Mouse (Mus musculus): ENCODE data around the gene Nt5c2. TPM values are rescaled to one million over a fixed set of nuclear protein-coding genes. Genes with fewer than 3 reads are reported as not detected.

The Nt5c2 gene
- polyA plus RNA-seq, 1 experiment = 10.2 TPM

- TF ChIP-seq CTCF (IDR thresholded peaks at IDR 0.05; ENCODE audit: extremely low read depth, insufficient read depth, insufficient read length, insufficient replicate concordance) (peak; percentile 77; the same call in 1 of the 2 replicates), POLR2A (IDR thresholded peaks at IDR 0.05; ENCODE audit: low read depth, low read length) (no peak)
- peak in 1 of 2 experiments; percentile 78 for DNase-seq (ENCODE audit: low read depth in 1 of 2, low spot score in 2 of 2)
- Histone ChIP-seq H3K4me1 (ENCODE audit: control insufficient read depth, insufficient read depth, insufficient read length) (no peaks in the 10 kb centered on the region), H3K27me3 (ENCODE audit: control insufficient read depth, insufficient read depth, low read length) (no peaks in the 10 kb centered on the region), H3K36me3 (ENCODE audit: control insufficient read depth, insufficient read depth, low read length) (no peaks in the 10 kb centered on the region), H3K27ac (ENCODE audit: insufficient read depth, low read length) (no peak overlapping the region), H3K4me3 (ENCODE audit: extremely low read depth, insufficient read depth, insufficient read length) (no peak overlapping the region)
- WGBS = 32% methylated on average over 12 of the region's 12 CpGs
These were observed 139.2 kb downstream of the Nt5c2 start for GRCm38 (mm10) chr19:46875790-46876189.

- 87% methylated on average over 3 of the region's 3 CpGs for WGBS
- no peaks in the 10 kb centered on the region for H3K27me3 ChIP-seq (ENCODE audit: control insufficient read depth, insufficient read depth, low read length)
- H3K4me3 ChIP-seq (ENCODE audit: extremely low read depth, insufficient read depth, insufficient read length) = no peak overlapping the region
- H3K36me3 ChIP-seq (ENCODE audit: control insufficient read depth, insufficient read depth, low read length) = no peaks in the 10 kb centered on the region
- no peak overlapping the region for H3K27ac ChIP-seq (ENCODE audit: insufficient read depth, low read length)
- DNase-seq (ENCODE audit: low read depth in 1 of 2, low spot score in 2 of 2) = no peak
- peaks cover 2% of the 10 kb centered on the region; the same call in 1 of the 2 replicates for H3K4me1 ChIP-seq (ENCODE audit: control insufficient read depth, insufficient read depth, insufficient read length)
- TF ChIP-seq POLR2A (IDR thresholded peaks at IDR 0.05; ENCODE audit: low read depth, low read length) = no peak
- no peak for TF ChIP-seq CTCF (IDR thresholded peaks at IDR 0.05; ENCODE audit: extremely low read depth, insufficient read depth, insufficient read length, insufficient replicate concordance)
These were observed 141.0 kb downstream of the Nt5c2 start for GRCm38 (mm10) chr19:46873924-46874323.

- Histone ChIP-seq H3K4me3 (ENCODE audit: extremely low read depth, insufficient read depth, insufficient read length) (no peak overlapping the region), H3K4me1 (ENCODE audit: control insufficient read depth, insufficient read depth, insufficient read length) (peaks cover 2% of the 10 kb centered on the region; the same call in 1 of the 2 replicates)
- no peak for TF ChIP-seq CTCF (IDR thresholded peaks at IDR 0.05; ENCODE audit: extremely low read depth, insufficient read depth, insufficient read length, insufficient replicate concordance)
- TF ChIP-seq POLR2A (IDR thresholded peaks at IDR 0.05; ENCODE audit: low read depth, low read length) = no peak
These were observed 143.3 kb downstream of the Nt5c2 start for GRCm38 (mm10) chr19:46871651-46872050.

GRCm38 (mm10) chr19:46871096-46871495, 143.9 kb downstream of the Nt5c2 start:
- peaks cover 2% of the 10 kb centered on the region; the same call in 1 of the 2 replicates for H3K4me1 ChIP-seq (ENCODE audit: control insufficient read depth, insufficient read depth, insufficient read length)
- DNase-seq (ENCODE audit: low read depth in 1 of 2, low spot score in 2 of 2) = no peak
- no peak overlapping the region for H3K4me3 ChIP-seq (ENCODE audit: extremely low read depth, insufficient read depth, insufficient read length)
- no peaks in the 10 kb centered on the region for H3K27me3 ChIP-seq (ENCODE audit: control insufficient read depth, insufficient read depth, low read length)
- H3K36me3 ChIP-seq (ENCODE audit: control insufficient read depth, insufficient read depth, low read length) = no peaks in the 10 kb centered on the region
- TF ChIP-seq POLR2A (IDR thresholded peaks at IDR 0.05; ENCODE audit: low read depth, low read length) (no peak), CTCF (IDR thresholded peaks at IDR 0.05; ENCODE audit: extremely low read depth, insufficient read depth, insufficient read length, insufficient replicate concordance) (no peak)
- H3K27ac ChIP-seq (ENCODE audit: insufficient read depth, low read length) = no peak overlapping the region
- WGBS = 91% methylated on average over 4 of the region's 4 CpGs

More at GRCm38 (mm10) chr19:46871651-46872050, 143.3 kb downstream of the Nt5c2 start:
- Histone ChIP-seq H3K27ac (ENCODE audit: insufficient read depth, low read length) (no peak overlapping the region), H3K27me3 (ENCODE audit: control insufficient read depth, insufficient read depth, low read length) (no peaks in the 10 kb centered on the region), H3K36me3 (ENCODE audit: control insufficient read depth, insufficient read depth, low read length) (no peaks in the 10 kb centered on the region)
- WGBS = 86% methylated on average over 7 of the region's 7 CpGs
- DNase-seq (ENCODE audit: low read depth in 1 of 2, low spot score in 2 of 2) = no peak

- Histone ChIP-seq H3K4me3 (ENCODE audit: extremely low read depth, insufficient read depth, insufficient read length) (no peak overlapping the region), H3K4me1 (ENCODE audit: control insufficient read depth, insufficient read depth, insufficient read length) (peaks cover 2% of the 10 kb centered on the region; the same call in 1 of the 2 replicates), H3K36me3 (ENCODE audit: control insufficient read depth, insufficient read depth, low read length) (no peaks in the 10 kb centered on the region), H3K27me3 (ENCODE audit: control insufficient read depth, insufficient read depth, low read length) (no peaks in the 10 kb centered on the region), H3K27ac (ENCODE audit: insufficient read depth, low read length) (no peak overlapping the region)
- TF ChIP-seq CTCF (IDR thresholded peaks at IDR 0.05; ENCODE audit: extremely low read depth, insufficient read depth, insufficient read length, insufficient replicate concordance) (peak; percentile 81; the same call in 1 of the 2 replicates), POLR2A (IDR thresholded peaks at IDR 0.05; ENCODE audit: low read depth, low read length) (no peak)
- 6% methylated on average over 6 of the region's 6 CpGs for WGBS
- DNase-seq (ENCODE audit: low read depth in 1 of 2, low spot score in 2 of 2) = peak; percentile 61 to 75
These were observed 145.4 kb downstream of the Nt5c2 start for GRCm38 (mm10) chr19:46869526-46869925.

- Histone ChIP-seq H3K36me3 (ENCODE audit: control insufficient read depth, insufficient read depth, low read length) (no peaks in the 10 kb centered on the region), H3K4me1 (ENCODE audit: control insufficient read depth, insufficient read depth, insufficient read length) (peaks cover 2% of the 10 kb centered on the region; the same call in 1 of the 2 replicates), H3K4me3 (ENCODE audit: extremely low read depth, insufficient read depth, insufficient read length) (no peak overlapping the region), H3K27ac (ENCODE audit: insufficient read depth, low read length) (no peak overlapping the region), H3K27me3 (ENCODE audit: control insufficient read depth, insufficient read depth, low read length) (no peaks in the 10 kb centered on the region)
- WGBS = 26% methylated on average over 11 of the region's 11 CpGs
- DNase-seq (ENCODE audit: low read depth in 1 of 2, low spot score in 2 of 2) = no peak
- TF ChIP-seq POLR2A (IDR thresholded peaks at IDR 0.05; ENCODE audit: low read depth, low read length) = no peak
- TF ChIP-seq CTCF (IDR thresholded peaks at IDR 0.05; ENCODE audit: extremely low read depth, insufficient read depth, insufficient read length, insufficient replicate concordance) = no peak
These were observed 145.9 kb downstream of the Nt5c2 start for GRCm38 (mm10) chr19:46869049-46869448.

- Histone ChIP-seq H3K4me1 (ENCODE audit: control insufficient read depth, insufficient read depth, insufficient read length) (peaks cover 2% of the 10 kb centered on the region; the same call in 1 of the 2 replicates), H3K4me3 (ENCODE audit: extremely low read depth, insufficient read depth, insufficient read length) (no peak overlapping the region), H3K27ac (ENCODE audit: insufficient read depth, low read length) (no peak overlapping the region), H3K27me3 (ENCODE audit: control insufficient read depth, insufficient read depth, low read length) (no peaks in the 10 kb centered on the region), H3K36me3 (ENCODE audit: control insufficient read depth, insufficient read depth, low read length) (no peaks in the 10 kb centered on the region)
- 61% methylated on average over 4 of the region's 4 CpGs for WGBS
- TF ChIP-seq POLR2A (IDR thresholded peaks at IDR 0.05; ENCODE audit: low read depth, low read length) = no peak
- TF ChIP-seq CTCF (IDR thresholded peaks at IDR 0.05; ENCODE audit: extremely low read depth, insufficient read depth, insufficient read length, insufficient replicate concordance) = no peak
- DNase-seq (ENCODE audit: low read depth in 1 of 2, low spot score in 2 of 2) = no peak
These were observed 149.6 kb downstream of the Nt5c2 start for GRCm38 (mm10) chr19:46865381-46865780.

All from spleen, adult 2 months (tissue).